Mouse (Mus musculus): ENCODE results near the gene Ndufs6. TPM values are rescaled to one million over a fixed set of nuclear protein-coding genes. Genes with fewer than 3 reads are reported as not detected.

Gene Ndufs6
- total RNA-seq, 2 experiments from 2014 or later, result 429 to 436 TPM

Other genes with a start within 250 kb of the Ndufs6 start
- not detected for gene Irx4, start 68.1 kb downstream of the Ndufs6 start, total RNA-seq (2021)
- 10 to 100 TPM; 44.8 to 46.9 TPM for gene Mrpl36, start within 50 bp of the Ndufs6 start, total RNA-seq (2021)
- 1 to 10 TPM; 2.8 to 3.5 TPM for gene Lpcat1, start 138.7 kb upstream of the Ndufs6 start, total RNA-seq (2021)
- not detected for gene Slc6a3, start 208.2 kb upstream of the Ndufs6 start, total RNA-seq (2021)